Mouse (Mus musculus): ENCODE data around the gene Akain1. TPM values are rescaled to one million over a fixed set of nuclear protein-coding genes. Genes with fewer than 3 reads are reported as not detected.

Akain1 gene
- total and polyA plus RNA-seq, 2 experiments from 2014 or later = 0.53 to 0.55 TPM

GRCm38 (mm10) chr17:69416920-69417661, 22.0 kb upstream of the Akain1 start:
- ATAC-seq (ENCODE audit: low FRiP score) = peak; percentile 99

GRCm38 (mm10) chr17:69417724-69418373, 21.3 kb upstream of the Akain1 start:
- peak; percentile 56 for ATAC-seq (ENCODE audit: low FRiP score)
- no peaks in the 10 kb centered on the region for H3K36me3 ChIP-seq (ENCODE audit: insufficient read depth, low read length)
- 3% methylated on average over 26 of the region's 26 CpGs for WGBS

More at GRCm38 (mm10) chr17:69416920-69417661, 22.0 kb upstream of the Akain1 start:
- H3K9ac ChIP-seq (replicated peaks; ENCODE audit: low read length, poor library complexity, severe bottlenecking) = peak overlapping the region; percentile 80
- under 1% methylated on average over 56 of the region's 56 CpGs for WGBS
- H3K4me2 ChIP-seq (ENCODE audit: low read depth, low read length, poor library complexity, severe bottlenecking) = peak overlapping the region; percentile 57
- no peaks in the 10 kb centered on the region for H3K4me1 ChIP-seq (ENCODE audit: insufficient read depth, low read length)
- peak overlapping the region; percentile 72 for H3K4me3 ChIP-seq (ENCODE audit: low read depth, low read length)
- no peak for TF ChIP-seq CTCF (IDR thresholded peaks at IDR 0.05)
- no peaks in the 10 kb centered on the region for H3K36me3 ChIP-seq (ENCODE audit: insufficient read depth, low read length)
- peak; percentile 95 for DNase-seq (ENCODE audit: low spot score)
- H3K27me3 ChIP-seq (ENCODE audit: insufficient read depth, low read length) = no peaks in the 10 kb centered on the region
- no peaks in the 10 kb centered on the region for H3K9me3 ChIP-seq (ENCODE audit: low read length)
- peak overlapping the region; percentile 97 for H3K27ac ChIP-seq (ENCODE audit: low read depth, low read length)

DNA sequence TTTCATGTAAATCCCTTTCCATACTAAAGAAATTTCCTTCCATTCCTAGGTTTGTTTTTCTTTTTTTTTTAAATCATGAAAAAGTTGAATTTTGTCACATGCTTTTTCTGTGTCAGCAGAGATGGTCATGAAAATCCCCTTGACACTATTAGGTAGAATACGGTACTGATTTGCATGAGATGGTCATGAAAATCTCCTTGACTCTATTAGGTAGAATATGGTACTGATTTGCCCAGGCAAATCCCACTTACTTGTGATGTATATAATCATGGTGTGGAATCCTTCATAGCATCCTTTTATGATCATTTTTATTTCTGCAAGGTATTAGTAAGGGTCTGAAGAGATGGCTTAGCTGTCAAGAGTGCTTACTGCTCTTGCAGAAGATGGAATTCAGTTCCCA, 17.5 kb upstream of the Akain1 start:
- ATAC-seq (ENCODE audit: low FRiP score) (no peak), DNase-seq (ENCODE audit: low spot score) (peak; percentile 58)
- Histone ChIP-seq H3K27ac (ENCODE audit: low read depth, low read length) (no peak overlapping the region), H3K4me3 (ENCODE audit: low read depth, low read length) (no peak overlapping the region), H3K9me3 (ENCODE audit: low read length) (no peaks in the 10 kb centered on the region), H3K4me1 (ENCODE audit: insufficient read depth, low read length) (no peaks in the 10 kb centered on the region), H3K9ac (replicated peaks; ENCODE audit: low read length, poor library complexity, severe bottlenecking) (no peak overlapping the region), H3K27me3 (ENCODE audit: insufficient read depth, low read length) (no peaks in the 10 kb centered on the region), H3K4me2 (ENCODE audit: low read depth, low read length, poor library complexity, severe bottlenecking) (no peak overlapping the region), H3K36me3 (ENCODE audit: insufficient read depth, low read length) (no peaks in the 10 kb centered on the region)
- no peak for TF ChIP-seq CTCF (IDR thresholded peaks at IDR 0.05)
- 5% methylated on average over 1 of the region's 1 CpGs for WGBS

More at GRCm38 (mm10) chr17:69417724-69418373, 21.3 kb upstream of the Akain1 start:
- no peaks in the 10 kb centered on the region for H3K4me1 ChIP-seq (ENCODE audit: insufficient read depth, low read length)
- H3K9ac ChIP-seq (replicated peaks; ENCODE audit: low read length, poor library complexity, severe bottlenecking) = peak overlapping the region; percentile 80
- H3K9me3 ChIP-seq (ENCODE audit: low read length) = no peaks in the 10 kb centered on the region
- H3K4me2 ChIP-seq (ENCODE audit: low read depth, low read length, poor library complexity, severe bottlenecking) = peak overlapping the region; percentile 57
- TF ChIP-seq CTCF (IDR thresholded peaks at IDR 0.05) = no peak
- DNase-seq (ENCODE audit: low spot score) = no peak
- peak overlapping the region; percentile 72 for H3K4me3 ChIP-seq (ENCODE audit: low read depth, low read length)
- no peaks in the 10 kb centered on the region for H3K27me3 ChIP-seq (ENCODE audit: insufficient read depth, low read length)
- H3K27ac ChIP-seq (ENCODE audit: low read depth, low read length) = peak overlapping the region; percentile 97

GRCm38 (mm10) chr17:69437836-69438235, 1.3 kb upstream of the Akain1 start:
- WGBS = 73% methylated on average over 5 of the region's 5 CpGs
- no peak overlapping the region for H3K9ac ChIP-seq (replicated peaks; ENCODE audit: low read length, poor library complexity, severe bottlenecking)
- TF ChIP-seq CTCF (IDR thresholded peaks at IDR 0.05) = no peak
- H3K4me2 ChIP-seq (ENCODE audit: low read depth, low read length, poor library complexity, severe bottlenecking) = no peak overlapping the region
- H3K27ac ChIP-seq (ENCODE audit: low read depth, low read length) = no peak overlapping the region
- peaks cover 34% of the 10 kb centered on the region for H3K27me3 ChIP-seq (ENCODE audit: insufficient read depth, low read length)
- H3K36me3 ChIP-seq (ENCODE audit: insufficient read depth, low read length) = no peaks in the 10 kb centered on the region
- DNase-seq (ENCODE audit: low spot score) (no peak), ATAC-seq (ENCODE audit: low FRiP score) (no peak)
- H3K4me1 ChIP-seq (ENCODE audit: insufficient read depth, low read length) = 0 out of 2 replicates have a peak, but pooled peaks cover 5% of the 10 kb centered on the region
- no peaks in the 10 kb centered on the region for H3K9me3 ChIP-seq (ENCODE audit: low read length)
- no peak overlapping the region for H3K4me3 ChIP-seq (ENCODE audit: low read depth, low read length)

DNA sequence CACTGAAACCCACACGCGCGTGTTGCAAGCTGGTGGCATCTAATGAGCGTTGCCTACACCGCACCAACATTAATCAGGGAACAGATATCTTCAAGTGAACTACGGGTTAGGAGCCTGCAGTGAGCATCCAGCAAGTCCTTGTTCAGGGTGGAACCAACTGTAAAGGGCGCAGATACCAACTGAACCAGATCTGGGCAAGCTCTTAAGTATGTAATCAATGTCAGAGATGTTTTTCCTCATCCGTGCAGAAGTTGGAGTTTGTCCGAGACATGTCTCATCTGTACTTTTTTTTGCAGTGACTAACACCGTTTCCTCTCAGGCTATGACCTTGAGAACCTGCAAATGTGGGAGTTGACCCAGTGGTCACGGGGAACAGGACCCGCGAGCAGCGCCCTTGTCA, 640 bp upstream of the Akain1 start:
- ATAC-seq (ENCODE audit: low FRiP score) (no peak), DNase-seq (ENCODE audit: low spot score) (no peak)
- Histone ChIP-seq H3K4me2 (ENCODE audit: low read depth, low read length, poor library complexity, severe bottlenecking) (peak overlapping the region; percentile 99), H3K27me3 (ENCODE audit: insufficient read depth, low read length) (peaks cover 34% of the 10 kb centered on the region), H3K36me3 (ENCODE audit: insufficient read depth, low read length) (no peaks in the 10 kb centered on the region), H3K9ac (replicated peaks; ENCODE audit: low read length, poor library complexity, severe bottlenecking) (0 out of 2 replicates have a peak overlapping the region, but pooled peaks have one; percentile 46), H3K27ac (ENCODE audit: low read depth, low read length) (no peak overlapping the region), H3K9me3 (ENCODE audit: low read length) (no peaks in the 10 kb centered on the region), H3K4me3 (ENCODE audit: low read depth, low read length) (peak overlapping the region; percentile 63), H3K4me1 (ENCODE audit: insufficient read depth, low read length) (0 out of 2 replicates have a peak, but pooled peaks cover 5% of the 10 kb centered on the region)
- 34% methylated on average over 14 of the region's 14 CpGs for WGBS
- TF ChIP-seq CTCF (IDR thresholded peaks at IDR 0.05) = no peak

Data from midbrain, postnatal 0 days (tissue).